Mouse (Mus musculus) hindbrain, embryonic 14.5 days (tissue): ENCODE results near the gene Slc1a3. TPM values are rescaled to one million over a fixed set of nuclear protein-coding genes. Genes with fewer than 3 reads are reported as not detected.

ENCODE experiments used
- ATAC-seq: fragments of 200-750 bp; cut with Nextera tagmentation; 2 replicates; pipeline ENCODE4 v1.8.0; 2017; ENCODE audit warnings: moderate number of reproducible peaks, mild to moderate bottlenecking, moderate TSS enrichment, moderate library complexity; ENCODE audit not compliant: low FRiP score
- DNase-seq: peaks from one replicate; pipeline ENCODE4 v3.0.0-alpha.2; 2015; ENCODE audit warnings: low spot score
- H3K27ac ChIP-seq: fragments of 300-500 bp; sonication (generic); 2 replicates; pipeline ENCODE4 v1.5.1; 2014; ENCODE audit warnings: mild to moderate bottlenecking, moderate library complexity
- H3K27me3 ChIP-seq: fragments of 300-500 bp; sonication (generic); 2 replicates; pipeline ENCODE4 v1.6.1; 2014; ENCODE audit warnings: mild to moderate bottlenecking, low read length, mixed read lengths; ENCODE audit not compliant: control insufficient read depth, insufficient read depth
- H3K36me3 ChIP-seq: fragments of 300-500 bp; sonication (generic); replicated peaks from 2 replicates; pipeline ENCODE4 v1.6.1; 2014; ENCODE audit not compliant: control insufficient read depth, insufficient read depth
- H3K4me1 ChIP-seq: fragments of 300-500 bp; sonication (generic); replicated peaks from 2 replicates; pipeline ENCODE4 v1.6.1; 2014; ENCODE audit warnings: antibody characterized with exemption, low read length, mixed read lengths; ENCODE audit not compliant: control insufficient read depth, insufficient read depth
- H3K4me2 ChIP-seq: fragments of 300-500 bp; sonication (generic); replicated peaks from 2 replicates; pipeline ENCODE4 v1.6.1; 2014; ENCODE audit warnings: mild to moderate bottlenecking, moderate library complexity
- H3K4me3 ChIP-seq: fragments of 300-500 bp; sonication (generic); replicated peaks from 2 replicates; pipeline ENCODE4 v1.5.1; 2014; ENCODE audit warnings: mild to moderate bottlenecking, low read length
- H3K9ac ChIP-seq: fragments of 300-500 bp; sonication (generic); 2 replicates; pipeline ENCODE4 v1.6.1; 2014
- H3K9me3 ChIP-seq: fragments of 300-500 bp; sonication (generic); 2 replicates; pipeline ENCODE4 v1.6.1; 2016; ENCODE audit warnings: low read length; ENCODE audit not compliant: control insufficient read depth
- WGBS: fragments of 180-500 bp; shearing (Covaris S2); extraction: QIAGEN DNeasy Blood & Tissue Kit; methylation state at CpG from one replicate; pipeline ENCODE4 v1.1.7; 2014; 5-methylcytosine and 5-hydroxymethylcytosine counted together
- polyA plus RNA-seq: library from polyadenylated mRNA; unstranded; fragments of >200 nt; fragmentation: Nextera tagmentation; extraction: Ambion mirVana; gene quantifications from 2 replicates; pipeline ENCODE4 v1.2.1, GENCODE M21; 2014

Slc1a3 gene
- polyA plus RNA-seq, 1 experiment from 2014 or later = 242 TPM

DNA sequence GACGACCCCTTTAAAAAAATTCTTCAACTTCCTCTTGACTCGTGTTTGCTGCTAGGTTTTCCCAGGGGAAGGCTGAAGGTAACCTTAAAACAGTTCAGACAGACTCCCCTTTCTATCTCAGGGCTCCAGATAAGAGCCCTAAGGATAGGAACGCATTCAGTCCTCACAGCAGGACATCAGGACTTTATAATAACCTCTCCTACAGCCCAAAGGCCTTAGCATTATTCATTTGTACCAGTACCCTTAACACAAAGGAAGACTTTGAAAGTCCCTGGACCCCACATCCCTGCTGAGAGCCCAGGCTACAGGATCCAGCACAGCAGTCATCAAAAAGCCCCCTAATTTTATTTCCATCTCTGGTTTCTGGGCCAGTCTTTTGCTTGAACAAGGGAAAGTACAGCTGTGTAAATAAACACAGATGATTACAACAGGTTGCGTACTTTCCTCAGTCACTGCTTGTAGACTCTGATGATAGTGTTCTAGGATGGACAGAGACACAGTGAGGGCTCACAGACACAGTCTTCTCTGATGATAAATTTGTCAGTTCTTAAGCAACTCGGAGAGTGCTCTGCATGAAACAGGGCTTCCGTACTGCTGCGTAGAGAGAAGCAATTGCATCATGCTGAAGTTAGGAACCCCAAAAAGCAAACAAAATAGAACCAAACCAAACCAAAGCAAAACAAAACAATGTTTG, 23.3 kb upstream of the Slc1a3 start:
- no peak for DNase-seq
- no peak for ATAC-seq
- H3K27ac ChIP-seq = no peak overlapping the region

DNA sequence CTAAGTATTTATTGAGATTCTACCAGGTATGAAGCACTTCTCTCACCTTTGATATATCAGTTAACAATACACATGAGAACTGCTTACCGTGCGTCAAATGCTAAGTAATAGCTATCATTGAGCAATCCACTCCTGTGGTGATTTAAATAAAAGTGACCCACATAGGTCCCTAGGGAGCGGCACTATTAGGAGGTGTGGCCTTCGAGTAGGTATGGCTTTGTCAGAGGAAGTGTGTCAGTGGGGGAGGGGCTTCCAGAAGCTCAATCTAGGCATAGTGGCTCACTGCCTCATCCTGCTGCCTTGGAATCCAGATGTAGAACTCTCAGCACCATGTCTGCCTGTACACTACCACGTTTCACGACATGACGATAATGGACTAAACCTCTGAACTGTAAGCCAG, 18.3 kb upstream of the Slc1a3 start:
- Histone ChIP-seq H3K4me1 (0 out of 2 replicates have a peak, but pooled peaks cover 3% of the 10 kb centered on the region), H3K4me2 (no peak overlapping the region), H3K36me3 (no peaks in the 10 kb centered on the region), H3K27ac (no peak overlapping the region), H3K27me3 (no peaks in the 10 kb centered on the region), H3K4me3 (no peak overlapping the region), H3K9ac (no peak overlapping the region), H3K9me3 (no peaks in the 10 kb centered on the region)
- DNase-seq (no peak), ATAC-seq (no peak)
- 91% methylated on average over 7 of the region's 7 CpGs for WGBS

More for the DNA sequence above, 23.3 kb upstream of the Slc1a3 start:
- Histone ChIP-seq H3K4me2 (no peak overlapping the region), H3K9ac (no peak overlapping the region), H3K36me3 (no peaks in the 10 kb centered on the region), H3K4me3 (no peak overlapping the region), H3K4me1 (0 out of 2 replicates have a peak, but pooled peaks cover 3% of the 10 kb centered on the region), H3K9me3 (no peaks in the 10 kb centered on the region), H3K27me3 (no peaks in the 10 kb centered on the region)
- 21% methylated on average over 7 of the region's 7 CpGs for WGBS

- ATAC-seq (no peak), DNase-seq (no peak)
- Histone ChIP-seq H3K36me3 (no peaks in the 10 kb centered on the region), H3K27ac (no peak overlapping the region), H3K4me1 (no peaks in the 10 kb centered on the region), H3K9ac (no peak overlapping the region), H3K27me3 (no peaks in the 10 kb centered on the region), H3K4me2 (no peak overlapping the region), H3K9me3 (no peaks in the 10 kb centered on the region), H3K4me3 (no peak overlapping the region)
- 92% methylated on average over 14 of the region's 14 CpGs for WGBS
Observed at GRCm38 (mm10) chr15:8722386-8723100, 12.0 kb upstream of the Slc1a3 start.

DNA sequence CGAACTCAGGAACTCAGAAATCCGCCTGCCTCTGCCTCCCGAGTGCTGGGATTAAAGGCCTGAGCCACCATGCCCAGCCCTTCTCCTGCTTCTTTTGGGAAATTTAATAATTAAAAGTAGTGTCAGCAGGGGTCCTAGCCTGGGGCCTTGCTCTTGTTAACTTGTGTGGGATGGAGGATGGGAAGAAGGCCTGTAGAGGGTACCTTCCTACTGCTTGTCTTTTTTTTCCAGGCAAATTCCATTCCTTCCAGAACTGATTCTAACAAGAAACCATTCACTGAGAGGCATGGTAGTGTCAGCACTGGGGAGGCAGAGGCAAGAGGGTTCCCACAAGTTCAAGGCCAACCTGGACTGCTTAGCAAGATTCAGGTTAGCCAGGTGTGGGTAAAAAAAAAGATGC, 11.2 kb upstream of the Slc1a3 start:
- Histone ChIP-seq H3K4me2 (no peak overlapping the region), H3K27ac (no peak overlapping the region), H3K9ac (no peak overlapping the region), H3K36me3 (no peaks in the 10 kb centered on the region), H3K27me3 (no peaks in the 10 kb centered on the region), H3K4me3 (no peak overlapping the region), H3K9me3 (no peaks in the 10 kb centered on the region), H3K4me1 (0 out of 2 replicates have a peak, but pooled peaks cover 5% of the 10 kb centered on the region)
- 100% methylated on average over 3 of the region's 3 CpGs for WGBS
- ATAC-seq = no peak
- no peak for DNase-seq

DNA sequence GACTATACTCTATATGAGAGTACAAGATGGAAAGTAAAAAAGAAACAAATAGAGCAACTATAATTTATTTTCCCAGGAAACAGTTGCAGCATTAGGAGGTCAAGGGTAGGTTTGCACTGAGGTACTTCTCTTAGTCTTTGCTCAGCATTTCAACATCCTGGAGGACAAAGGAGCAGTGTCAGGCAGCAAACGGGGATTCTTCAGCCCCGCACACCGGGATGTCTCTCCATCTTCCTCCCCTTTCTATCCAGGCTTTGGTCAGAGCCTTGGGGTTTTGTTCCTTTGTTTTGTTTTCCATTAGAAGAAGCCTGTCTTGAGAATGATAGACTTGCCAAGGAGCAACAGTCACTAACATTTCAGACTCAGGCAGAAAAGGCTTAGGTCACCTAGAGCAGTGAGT, 10.4 kb upstream of the Slc1a3 start:
- Histone ChIP-seq H3K36me3 (no peaks in the 10 kb centered on the region), H3K27me3 (no peaks in the 10 kb centered on the region), H3K9me3 (no peaks in the 10 kb centered on the region), H3K4me2 (no peak overlapping the region), H3K4me3 (no peak overlapping the region), H3K27ac (no peak overlapping the region), H3K9ac (no peak overlapping the region), H3K4me1 (0 out of 2 replicates have a peak, but pooled peaks cover 10% of the 10 kb centered on the region)
- WGBS = 15% methylated on average over 3 of the region's 3 CpGs
- DNase-seq (no peak), ATAC-seq (no peak)

GRCm38 (mm10) chr15:8718496-8718895, 7.9 kb upstream of the Slc1a3 start:
- WGBS = 81% methylated on average over 3 of the region's 3 CpGs
- no peak overlapping the region for H3K9ac ChIP-seq
- no peak overlapping the region for H3K4me2 ChIP-seq
- DNase-seq = no peak
- H3K27me3 ChIP-seq = no peaks in the 10 kb centered on the region
- no peak overlapping the region for H3K4me3 ChIP-seq
- H3K9me3 ChIP-seq = no peaks in the 10 kb centered on the region
- 0 out of 2 replicates have a peak, but pooled peaks cover 10% of the 10 kb centered on the region for H3K4me1 ChIP-seq
- no peak overlapping the region for H3K27ac ChIP-seq
- no peak for ATAC-seq
- no peaks in the 10 kb centered on the region for H3K36me3 ChIP-seq

DNA sequence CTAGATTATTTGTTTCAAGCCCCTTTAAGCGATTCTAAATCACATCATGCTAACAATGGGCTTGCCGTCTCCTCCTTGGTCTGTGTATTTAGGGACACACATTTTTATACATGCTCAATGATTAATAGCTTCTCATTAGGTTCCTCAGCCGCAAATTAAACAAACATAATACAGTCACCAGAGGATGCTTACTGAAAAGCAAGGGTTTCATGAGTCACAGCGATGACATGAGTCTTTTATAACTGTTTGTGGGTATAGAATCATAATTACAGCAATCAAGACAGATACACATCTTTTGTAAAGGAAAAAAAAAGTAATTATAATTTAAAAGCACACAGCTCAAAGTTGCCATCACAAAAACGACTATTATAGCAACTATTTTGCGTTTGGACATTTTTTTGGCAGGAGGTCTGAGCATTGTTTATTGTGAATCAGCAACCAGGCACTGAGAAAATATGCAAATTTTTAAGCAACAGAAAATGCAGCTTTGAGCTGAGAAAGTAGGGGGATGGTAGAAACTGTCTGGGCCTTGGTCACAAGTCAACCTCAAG, 6.5 kb upstream of the Slc1a3 start:
- Histone ChIP-seq H3K4me1 (0 out of 2 replicates have a peak, but pooled peaks cover 10% of the 10 kb centered on the region), H3K9me3 (no peaks in the 10 kb centered on the region), H3K4me3 (no peak overlapping the region), H3K9ac (no peak overlapping the region), H3K4me2 (peak overlapping the region; percentile 41), H3K27me3 (0 out of 2 replicates have a peak, but pooled peaks cover 1% of the 10 kb centered on the region), H3K36me3 (no peaks in the 10 kb centered on the region), H3K27ac (peak overlapping the region; percentile 48)
- WGBS = 15% methylated on average over 6 of the region's 6 CpGs
- DNase-seq = peak; percentile 55
- ATAC-seq = peak; percentile 70

GRCm38 (mm10) chr15:8716330-8716964, 5.9 kb upstream of the Slc1a3 start:
- Histone ChIP-seq H3K9me3 (no peaks in the 10 kb centered on the region), H3K4me1 (0 out of 2 replicates have a peak, but pooled peaks cover 10% of the 10 kb centered on the region), H3K4me2 (peak overlapping the region; percentile 41), H3K36me3 (no peaks in the 10 kb centered on the region), H3K9ac (no peak overlapping the region), H3K27ac (peak overlapping the region; percentile 48), H3K4me3 (no peak overlapping the region), H3K27me3 (0 out of 2 replicates have a peak, but pooled peaks cover 5% of the 10 kb centered on the region)
- WGBS = 6% methylated on average over 12 of the region's 12 CpGs
- 0 out of 2 replicates have a peak, but pooled peaks have one; percentile 56 for ATAC-seq
- peak; percentile 48 for DNase-seq

DNA sequence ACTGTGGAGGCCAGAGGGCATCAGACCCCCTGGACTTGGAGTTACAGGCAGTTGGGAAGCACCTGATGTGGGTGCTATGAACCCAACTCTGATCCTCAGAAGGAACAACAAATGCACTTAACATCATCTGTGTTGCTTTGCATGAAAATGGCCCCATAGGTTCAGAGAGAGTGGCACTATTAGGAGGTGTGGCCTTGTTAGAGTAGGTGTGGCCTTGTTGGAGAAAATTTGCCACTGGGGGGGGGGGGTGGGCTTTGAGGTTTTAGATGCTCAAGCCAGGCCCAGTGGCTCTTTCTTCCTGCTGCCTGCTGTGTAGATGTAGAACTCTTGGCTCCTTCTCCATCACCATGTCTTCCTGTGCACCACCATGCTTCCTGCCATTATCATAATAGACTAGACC, 5.1 kb upstream of the Slc1a3 start:
- no peak overlapping the region for H3K4me3 ChIP-seq
- H3K4me1 ChIP-seq = 0 out of 2 replicates have a peak, but pooled peaks cover 10% of the 10 kb centered on the region
- H3K27me3 ChIP-seq = 0 out of 2 replicates have a peak, but pooled peaks cover 5% of the 10 kb centered on the region
- no peak overlapping the region for H3K4me2 ChIP-seq
- no peaks in the 10 kb centered on the region for H3K9me3 ChIP-seq
- no peak overlapping the region for H3K9ac ChIP-seq
- DNase-seq (no peak), ATAC-seq (no peak)
- H3K27ac ChIP-seq = no peak overlapping the region
- H3K36me3 ChIP-seq = no peaks in the 10 kb centered on the region
